Mouse (Mus musculus) cerebellum, postnatal 25 days (tissue): Measurements from ENCODE around the gene OR5BS1P.
"Not testable (repeated sequence)": the region's sequence is repeated elsewhere in the genome, so short reads cannot be mapped to it uniquely, and the experiment has no call there.

ENCODE experiments used
- DNase-seq, 2 experiments: peaks; one replicate each; pipeline ENCODE4 v3.0.0; 2021; ENCODE audit warnings: mixed read lengths in 2 of 2

OR5BS1P gene

GRCm38 (mm10) chr15:98507321-98507720 lies 37.6 kb downstream of the OR5BS1P start:
- DNase-seq = no peak

- no peak for DNase-seq
These were observed 39.7 kb downstream of the OR5BS1P start for GRCm38 (mm10) chr15:98509387-98509786.

GRCm38 (mm10) chr15:98510438-98511385 lies 41.0 kb downstream of the OR5BS1P start:
- peak; percentile 82 to 89 for DNase-seq

GRCm38 (mm10) chr15:98511386-98511928 lies 41.8 kb downstream of the OR5BS1P start:
- DNase-seq = no peak

GRCm38 (mm10) chr15:98512232-98512631 lies 42.5 kb downstream of the OR5BS1P start:
- DNase-seq = no peak

GRCm38 (mm10) chr15:98512799-98513321 lies 43.2 kb downstream of the OR5BS1P start:
- peak; percentile 72 to 83 for DNase-seq

GRCm38 (mm10) chr15:98513676-98514075 lies 44.0 kb downstream of the OR5BS1P start:
- DNase-seq = not testable (repeated sequence)

GRCm38 (mm10) chr15:98514146-98514545 lies 44.5 kb downstream of the OR5BS1P start:
- DNase-seq = no peak

GRCm38 (mm10) chr15:98514845-98515244 lies 45.1 kb downstream of the OR5BS1P start:
- DNase-seq = not testable (repeated sequence)

- peak; percentile 66 to 77 for DNase-seq
These were observed 48.0 kb downstream of the OR5BS1P start for GRCm38 (mm10) chr15:98517380-98518355.

- no peak for DNase-seq
These were observed 51.5 kb downstream of the OR5BS1P start for GRCm38 (mm10) chr15:98521245-98521644.

- DNase-seq = no peak
These were observed 56.4 kb downstream of the OR5BS1P start for GRCm38 (mm10) chr15:98526057-98526456.

GRCm38 (mm10) chr15:98527056-98527771 lies 57.5 kb downstream of the OR5BS1P start:
- no peak for DNase-seq

- no peak for DNase-seq
These were observed 58.4 kb downstream of the OR5BS1P start for GRCm38 (mm10) chr15:98528066-98528563.
